Mouse (Mus musculus): ENCODE measurements at regions not wholly inside any gene's neighbourhood (a gene's known extent, or its start where the extent isn't known, plus 50 kb on each side); places are given as distances from the start of the nearest gene placed in this dataset.
"Not testable (repeated sequence)": the region's sequence is repeated elsewhere in the genome, so short reads cannot be mapped to it uniquely, and the experiment has no call there.

DNA sequence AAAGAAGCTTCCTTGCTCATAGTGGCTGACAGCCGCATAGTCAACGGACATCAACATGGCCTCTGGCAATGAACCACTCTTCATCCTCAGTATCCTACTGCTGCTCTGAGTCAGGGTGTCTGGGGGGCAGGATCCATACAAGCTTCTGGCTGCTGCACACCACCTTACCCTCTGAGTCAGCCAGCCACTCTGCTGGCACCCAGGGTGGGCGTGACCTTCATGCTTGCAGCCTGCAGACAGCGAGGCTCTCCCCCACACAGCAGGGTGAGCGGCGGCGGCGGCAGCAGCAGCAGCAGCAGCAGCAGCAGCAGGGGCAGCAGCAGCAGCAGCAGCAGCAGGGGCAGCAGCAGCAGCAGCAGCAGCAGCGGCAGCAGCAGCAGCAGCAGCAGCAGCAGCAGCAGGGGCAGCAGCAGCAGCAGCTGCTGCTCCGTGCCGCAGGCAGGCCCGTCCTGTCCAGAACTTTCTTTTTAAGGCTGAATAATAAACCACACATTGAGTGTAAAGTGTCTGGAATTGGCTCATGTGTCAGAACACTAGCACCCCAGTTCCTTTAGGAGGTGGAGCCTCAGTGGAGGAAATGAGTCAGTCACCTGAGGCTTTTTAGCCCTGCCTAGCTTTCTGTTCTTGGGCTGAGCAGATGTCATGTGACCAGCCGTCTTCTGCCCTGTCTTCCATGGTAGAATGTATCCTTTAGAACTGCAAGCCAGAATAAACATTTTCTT is 186.3 kb downstream of the 1810013L24Rik start:
- DNase-seq (ENCODE audit: low spot score in 2 of 2): no peak

DNA sequence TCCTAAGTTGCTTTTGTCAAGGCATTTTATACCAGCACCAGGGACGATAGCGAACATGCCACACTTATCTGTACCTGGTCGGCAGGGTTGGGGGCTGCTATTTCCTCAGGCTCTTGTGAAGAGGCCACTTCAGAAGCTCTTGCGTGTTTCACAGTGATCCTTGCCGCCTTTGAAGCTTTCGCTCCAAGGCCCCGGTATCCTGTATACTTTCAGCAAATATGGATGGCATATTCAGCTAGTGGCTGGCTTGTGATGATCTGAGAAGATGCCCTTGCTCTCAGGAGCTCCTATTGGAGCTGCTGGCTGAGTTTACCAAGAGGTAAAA is 186.8 kb downstream of the 1810013L24Rik start:
- no peak for DNase-seq (ENCODE audit: low spot score in 2 of 2)

DNA sequence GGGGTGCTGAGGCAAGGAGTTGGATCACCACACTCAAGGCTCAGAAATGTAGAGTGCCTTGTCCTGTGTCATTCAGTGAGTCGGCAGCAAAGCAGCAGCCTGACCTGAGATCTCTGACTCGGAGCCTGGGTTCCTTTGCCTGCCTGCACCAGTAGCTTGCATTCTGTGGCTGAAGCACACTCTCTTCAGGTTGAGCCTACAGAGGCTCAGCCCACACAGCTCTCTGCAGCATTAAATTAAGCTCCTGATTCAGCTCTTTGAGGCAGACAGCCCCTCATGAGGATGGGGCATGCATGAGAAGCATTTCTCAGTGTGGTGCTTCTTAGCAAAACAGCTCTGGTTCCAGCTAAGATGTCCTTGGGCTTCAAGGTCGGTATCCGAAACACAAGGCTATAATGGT is 200.8 kb downstream of the 1810013L24Rik start:
- DNase-seq (ENCODE audit: low spot score in 2 of 2): peak; percentile 49 to 61

DNA sequence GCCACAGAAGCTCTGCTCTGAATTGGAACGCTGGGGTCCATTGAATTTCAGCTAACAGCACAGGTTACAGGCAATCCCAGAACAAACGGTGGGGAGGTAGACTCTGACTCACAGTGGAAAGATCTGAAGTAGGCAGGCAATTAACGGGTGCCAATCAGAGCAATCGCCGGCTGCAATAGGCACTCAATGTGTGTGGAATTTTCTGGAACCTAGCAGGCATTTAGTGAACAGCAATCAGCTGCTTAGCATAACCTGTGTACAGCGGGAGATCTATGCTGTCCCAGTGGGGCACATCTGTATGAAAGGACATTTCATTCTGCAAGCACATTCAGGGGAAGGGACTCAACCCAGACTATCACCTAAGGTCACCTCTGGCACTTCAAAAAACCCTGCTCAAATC is 213.4 kb downstream of the 1810013L24Rik start:
- DNase-seq (ENCODE audit: low spot score in 2 of 2): no peak

DNA sequence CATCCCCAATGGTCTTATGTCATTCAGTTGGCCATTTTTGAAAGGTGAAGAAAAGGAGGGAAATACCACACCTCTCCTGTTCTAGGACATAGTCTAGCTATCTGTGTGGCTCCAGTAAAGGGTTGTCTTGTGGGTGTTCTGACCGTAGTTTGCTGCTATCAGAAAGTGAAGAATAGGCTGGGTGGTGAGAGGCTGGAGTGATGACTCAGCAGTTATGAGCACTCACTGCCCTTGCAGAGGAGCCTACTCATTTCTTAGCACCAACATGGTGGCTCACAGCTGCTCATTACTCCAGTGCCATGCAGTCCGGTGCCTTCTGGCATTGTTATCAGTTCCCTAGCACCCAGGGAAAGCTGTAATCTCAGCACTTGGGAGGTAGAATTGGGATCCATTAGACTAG is 217.0 kb downstream of the 1810013L24Rik start:
- no peak for DNase-seq (ENCODE audit: low spot score in 2 of 2)

DNA sequence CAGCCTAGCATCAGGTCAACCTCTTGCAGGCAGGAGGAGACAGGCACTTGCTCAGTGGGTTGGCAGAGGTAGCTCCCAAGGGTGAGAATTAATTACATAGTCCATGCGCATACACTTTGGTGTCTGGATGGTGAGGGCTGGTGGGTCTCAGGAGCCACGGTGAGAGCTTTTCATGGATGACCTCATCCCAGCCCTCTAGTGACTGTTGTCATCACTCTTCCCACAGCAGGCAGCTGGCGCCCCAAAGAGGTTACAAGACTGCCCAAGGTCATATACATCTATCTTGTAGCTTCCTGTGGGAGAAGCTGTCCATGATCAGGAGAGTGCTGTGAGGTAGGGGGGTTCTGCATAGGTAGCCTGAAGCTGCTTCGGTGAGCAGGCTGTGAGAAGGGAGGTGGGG is 224.5 kb downstream of the 1810013L24Rik start:
- DNase-seq (ENCODE audit: low spot score in 2 of 2): no peak

DNA sequence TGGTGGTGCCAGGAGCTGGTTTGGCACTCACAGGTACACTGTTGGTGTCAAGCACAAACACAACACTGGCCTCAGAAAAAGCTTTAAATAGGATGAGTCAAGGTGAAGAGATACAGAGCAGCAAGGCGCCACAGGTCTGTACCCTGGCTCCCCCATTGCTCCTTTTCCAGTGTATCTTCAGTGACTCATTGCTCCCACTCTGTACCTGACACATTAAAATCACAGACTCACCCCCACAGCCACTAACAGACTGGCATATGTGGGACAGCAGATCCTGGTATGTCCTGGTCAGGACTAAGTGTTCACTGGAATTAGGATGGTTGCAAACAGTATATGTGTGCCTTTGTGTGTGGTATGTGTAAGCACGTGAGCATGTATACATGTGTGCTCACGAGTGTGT is 226.5 kb downstream of the 1810013L24Rik start:
- DNase-seq (ENCODE audit: low spot score in 2 of 2): peak; percentile 14 to 15

DNA sequence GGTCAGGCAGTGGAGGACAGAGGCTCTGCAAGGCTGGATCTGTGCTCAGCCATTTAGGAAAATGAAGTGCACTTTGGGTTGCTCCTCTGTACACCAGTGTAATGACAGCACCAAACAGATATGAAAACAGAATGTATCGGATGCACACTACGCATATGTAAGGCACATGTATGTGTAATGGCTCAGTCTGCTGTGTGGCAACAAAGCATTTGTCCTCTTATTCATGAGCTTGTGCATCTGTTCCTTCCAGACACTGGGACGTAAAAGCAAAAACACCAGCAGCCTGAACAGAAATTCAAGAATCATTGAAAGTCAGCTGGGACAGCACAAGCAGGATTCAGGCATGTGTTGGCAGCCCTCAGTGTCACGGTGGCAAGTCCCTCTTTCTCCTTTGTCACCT is 241.6 kb downstream of the 1810013L24Rik start:
- DNase-seq (ENCODE audit: low spot score in 2 of 2): no peak

DNA sequence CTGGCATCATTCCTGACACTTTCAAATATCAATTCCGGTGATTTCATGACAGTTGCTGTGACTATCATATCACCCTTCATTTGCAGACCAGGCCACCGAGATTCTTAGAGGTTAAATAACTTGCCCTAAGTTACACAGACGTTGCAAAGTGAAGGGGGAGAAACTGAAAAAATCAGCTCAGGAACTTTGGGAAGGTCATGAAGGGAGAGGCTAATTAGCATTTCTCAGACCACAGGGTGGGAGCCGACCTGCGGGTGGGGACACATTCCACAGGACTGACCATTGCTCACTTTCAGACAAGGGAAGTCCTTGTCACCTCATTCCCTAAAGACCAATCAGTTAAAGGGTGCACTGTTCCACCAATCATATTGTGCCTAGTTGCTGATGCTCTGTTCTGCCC is 242.1 kb downstream of the 1810013L24Rik start:
- DNase-seq (ENCODE audit: low spot score in 2 of 2): not testable (repeated sequence)

DNA sequence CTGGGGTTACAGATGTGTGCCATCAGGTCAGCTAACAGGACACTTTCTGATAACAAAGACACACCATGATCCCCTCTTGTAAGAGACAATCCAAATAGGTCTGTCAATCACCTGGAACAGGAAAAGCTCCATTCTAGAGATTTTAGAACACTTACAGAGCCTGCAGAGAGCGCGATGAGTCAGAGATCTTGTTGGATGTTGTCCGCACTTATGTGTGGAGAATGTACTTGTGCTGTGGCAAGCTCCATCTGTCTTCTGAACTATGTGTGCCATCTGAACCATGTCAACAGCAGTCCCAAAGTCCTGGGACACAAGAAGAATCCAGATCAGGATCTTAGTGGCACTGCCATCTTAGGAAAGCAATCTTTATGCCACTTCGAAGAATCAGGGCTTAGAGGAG is 244.4 kb downstream of the 1810013L24Rik start:
- DNase-seq (ENCODE audit: low spot score in 2 of 2): no peak

DNA sequence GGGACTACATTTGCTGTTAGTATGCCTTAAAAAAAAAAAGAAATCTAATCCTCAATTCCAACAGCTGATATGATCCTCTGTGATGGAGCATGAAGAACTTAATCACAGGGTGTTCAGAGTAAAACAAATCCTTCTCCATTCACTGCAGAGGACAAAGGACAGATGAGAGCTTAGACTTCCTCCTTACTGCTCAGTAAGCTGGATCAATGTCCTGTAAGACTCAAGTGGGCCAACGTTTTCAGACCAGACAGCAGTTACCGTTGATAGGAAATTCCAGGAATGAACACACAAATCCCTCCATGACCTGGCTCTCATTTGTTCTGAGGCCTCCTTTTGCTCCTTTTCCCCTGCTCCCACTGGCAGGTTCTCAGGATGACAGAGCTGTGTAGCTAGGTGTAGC is 247.6 kb downstream of the 1810013L24Rik start:
- DNase-seq (ENCODE audit: low spot score in 2 of 2): no peak

DNA sequence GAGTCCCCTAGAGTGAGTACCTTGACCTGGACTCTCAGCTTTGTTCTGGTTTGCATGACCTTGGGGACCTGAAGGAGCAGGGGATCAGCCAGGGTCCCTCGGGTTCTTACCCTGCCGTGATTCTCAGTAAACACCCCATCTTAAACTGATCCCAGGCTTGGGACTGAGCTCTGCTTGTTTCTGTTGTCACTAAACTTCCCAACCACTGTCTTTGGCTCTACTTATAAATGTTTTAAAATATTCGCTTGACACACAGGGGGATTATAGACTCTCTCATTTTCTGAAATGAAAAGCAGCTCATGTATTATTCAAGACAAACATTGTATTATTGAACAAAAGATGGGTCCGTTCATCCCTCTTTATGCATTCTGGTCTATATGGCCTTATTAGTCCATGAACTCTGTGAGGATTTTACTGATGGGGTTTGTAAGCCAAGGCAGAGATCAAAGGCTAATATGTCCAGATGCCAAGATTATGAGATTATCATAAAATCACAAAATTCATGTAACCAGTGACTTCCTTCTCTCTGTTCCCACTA is 248.6 kb downstream of the 1810013L24Rik start:
- no peak for DNase-seq (ENCODE audit: low spot score in 2 of 2)

DNA sequence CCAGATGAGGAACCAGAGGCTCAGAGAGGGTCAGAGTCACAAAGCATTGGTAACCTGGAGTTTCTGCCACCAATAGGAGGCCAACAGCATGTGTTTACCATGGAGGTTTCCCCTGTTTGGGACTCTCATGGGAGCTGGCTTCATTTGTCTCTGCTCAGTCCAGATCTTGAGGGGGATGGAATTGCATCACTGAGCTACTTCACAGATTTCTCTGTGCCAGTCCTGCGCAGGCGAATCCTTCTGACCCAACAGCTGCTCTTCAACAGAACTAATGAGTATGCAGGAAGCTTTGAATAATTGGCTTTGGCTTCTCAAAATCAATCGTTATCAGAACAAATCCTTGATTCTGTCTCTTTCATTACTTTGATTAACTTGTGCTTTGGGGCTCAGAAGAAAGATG is 253.1 kb downstream of the 1810013L24Rik start:
- DNase-seq (ENCODE audit: low spot score in 2 of 2): no peak

DNA sequence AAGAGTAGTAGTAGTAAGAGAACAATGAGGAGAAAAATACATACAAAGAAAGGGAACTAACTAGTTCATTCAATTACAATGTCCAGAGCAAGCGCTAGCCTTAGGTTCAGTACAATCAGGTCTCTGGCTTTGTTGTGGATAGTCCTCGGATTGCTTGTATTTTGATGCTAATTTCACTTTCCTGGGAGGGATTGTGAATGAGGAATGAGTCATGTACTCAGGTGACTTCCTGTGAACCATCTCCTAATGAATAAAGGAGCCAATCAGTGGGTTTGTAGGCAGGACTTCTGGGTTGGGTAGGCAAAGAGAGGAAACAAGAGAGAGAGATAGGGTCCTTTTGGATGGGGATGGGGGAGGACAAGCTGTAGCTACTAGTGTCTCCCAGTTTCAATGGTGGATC is 253.8 kb downstream of the 1810013L24Rik start:
- no peak for DNase-seq (ENCODE audit: low spot score in 2 of 2)

DNA sequence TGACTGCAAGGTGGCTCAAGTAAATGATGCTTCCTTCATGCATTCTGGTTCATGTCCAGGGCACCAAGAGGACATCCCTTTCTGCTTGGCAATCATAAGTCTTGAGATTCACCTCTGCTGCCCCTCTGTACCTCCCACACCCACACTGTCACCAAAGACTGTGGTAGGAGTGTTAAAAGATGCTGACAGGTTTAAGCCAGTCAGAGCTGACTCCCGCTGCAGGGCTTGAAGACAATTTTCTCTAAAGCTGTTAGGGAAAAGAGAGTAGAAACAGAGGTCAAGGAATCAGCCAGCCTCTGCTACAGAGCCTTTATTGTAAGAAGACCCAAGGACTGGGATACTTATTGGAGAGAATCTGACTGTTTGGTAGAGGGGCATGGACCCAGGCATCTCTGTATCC is 254.7 kb downstream of the 1810013L24Rik start:
- DNase-seq (ENCODE audit: low spot score in 2 of 2): no peak

DNA sequence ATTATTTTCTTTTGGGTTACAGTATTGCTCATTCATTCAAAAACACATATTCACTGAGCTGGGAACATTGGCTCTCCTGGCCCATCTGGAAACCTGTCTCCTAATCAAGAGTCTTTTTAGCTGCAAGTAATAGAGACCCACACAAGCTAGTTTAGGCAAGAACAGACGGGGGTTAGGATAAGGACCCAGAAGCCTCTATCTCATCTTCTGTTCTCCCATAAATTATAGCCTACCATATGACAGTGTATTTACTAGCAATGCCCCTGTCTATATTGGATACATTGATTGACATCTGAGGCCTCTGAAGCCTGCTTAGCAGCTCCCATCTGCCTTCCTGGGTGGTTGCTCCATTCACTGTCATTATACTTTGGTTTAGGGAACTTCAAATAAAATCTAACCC is 255.2 kb downstream of the 1810013L24Rik start:
- no peak for DNase-seq (ENCODE audit: low spot score in 2 of 2)

DNA sequence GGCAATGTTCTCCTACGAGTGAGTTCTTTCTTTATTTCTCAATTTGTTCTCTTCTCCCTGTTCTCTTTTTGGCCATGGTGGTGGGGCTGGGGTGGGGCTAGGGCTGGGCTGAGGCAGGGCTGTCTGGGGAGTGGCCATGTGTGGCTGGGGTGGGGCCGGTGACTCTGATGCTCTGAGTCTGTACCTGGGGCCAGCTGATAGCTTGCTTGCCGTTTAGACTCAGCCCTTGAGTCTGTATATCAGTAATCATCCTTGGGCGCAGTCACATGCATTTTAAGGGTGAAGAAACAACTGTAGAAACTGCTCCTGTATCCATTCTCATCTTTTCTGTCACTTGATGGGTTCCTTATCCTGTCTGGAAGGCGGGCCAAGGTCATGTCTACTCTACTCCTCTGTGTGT is 256.1 kb downstream of the 1810013L24Rik start:
- no peak for DNase-seq (ENCODE audit: low spot score in 2 of 2)

DNA sequence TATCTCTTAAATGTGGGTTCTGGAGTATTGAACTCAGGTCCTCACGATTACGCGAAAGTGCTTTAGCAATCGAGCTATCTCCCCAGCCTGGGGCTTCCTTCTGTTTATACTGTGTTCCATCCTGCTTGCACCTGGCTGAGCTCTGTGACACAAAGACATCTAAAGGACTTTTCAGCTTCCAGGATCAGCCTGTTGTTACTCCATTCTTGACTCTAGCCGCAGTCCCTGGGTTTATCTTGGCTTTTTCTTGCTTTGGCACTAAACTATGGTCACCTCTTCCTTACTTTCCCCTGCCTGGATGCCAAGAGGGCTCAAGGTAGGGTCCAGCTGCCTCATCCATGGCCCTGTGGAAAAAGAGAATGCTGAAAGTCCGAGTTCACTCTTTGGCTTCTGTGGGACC is 261.9 kb downstream of the 1810013L24Rik start:
- no peak for DNase-seq (ENCODE audit: low spot score in 2 of 2)

DNA sequence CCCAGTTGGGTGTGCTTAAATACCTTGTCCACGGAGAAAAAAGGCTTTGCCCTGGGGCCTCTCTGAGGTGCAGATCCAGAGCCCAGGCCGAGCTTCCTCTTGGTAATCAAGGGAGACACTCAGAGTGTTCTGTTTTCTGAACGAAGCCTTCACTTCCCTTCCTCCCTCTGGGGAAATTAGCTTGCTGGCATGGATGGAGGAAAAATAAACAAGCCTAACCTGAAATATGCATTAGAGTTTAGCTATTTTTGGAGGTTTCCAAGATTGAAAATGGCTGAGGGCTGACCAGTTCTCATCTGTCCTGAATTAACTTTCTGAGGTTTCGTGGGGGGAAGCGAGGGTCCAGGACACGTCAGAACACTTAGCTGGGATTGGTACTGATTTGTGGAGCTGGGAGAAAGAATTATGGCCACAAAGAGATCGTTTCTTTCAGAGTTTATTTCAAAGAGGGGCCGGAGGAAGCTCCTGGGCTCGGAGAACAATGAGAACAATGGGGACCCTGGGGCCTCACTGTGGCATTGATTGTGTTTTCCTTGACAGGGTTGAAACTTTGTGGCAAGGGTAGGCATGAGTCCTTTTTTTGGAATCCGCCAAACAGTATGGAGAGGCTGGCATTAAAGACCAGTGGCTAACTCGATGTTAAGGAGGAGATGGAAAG is 262.4 kb downstream of the 1810013L24Rik start:
- no peak for DNase-seq (ENCODE audit: low spot score in 2 of 2)

DNA sequence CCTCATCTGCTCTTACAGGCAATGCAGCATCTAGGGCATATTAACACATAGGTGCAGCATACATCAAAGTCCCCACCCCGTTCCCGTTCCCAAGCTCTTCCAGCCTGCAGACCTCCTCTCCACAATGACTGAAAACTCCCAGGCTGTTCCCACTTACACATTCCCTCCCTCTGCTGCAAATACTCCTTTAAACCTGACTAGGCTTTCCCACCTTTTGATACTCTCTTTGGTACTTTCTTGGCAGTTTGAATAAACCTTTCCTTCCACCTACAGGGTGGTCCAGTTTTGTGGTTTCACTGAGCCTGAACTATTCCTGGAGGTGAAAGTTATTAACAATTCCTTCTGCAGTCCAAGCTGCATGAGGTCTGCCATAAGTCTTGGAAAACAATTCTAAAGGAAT is 263.7 kb downstream of the 1810013L24Rik start:
- DNase-seq (ENCODE audit: low spot score in 2 of 2): no peak

DNA sequence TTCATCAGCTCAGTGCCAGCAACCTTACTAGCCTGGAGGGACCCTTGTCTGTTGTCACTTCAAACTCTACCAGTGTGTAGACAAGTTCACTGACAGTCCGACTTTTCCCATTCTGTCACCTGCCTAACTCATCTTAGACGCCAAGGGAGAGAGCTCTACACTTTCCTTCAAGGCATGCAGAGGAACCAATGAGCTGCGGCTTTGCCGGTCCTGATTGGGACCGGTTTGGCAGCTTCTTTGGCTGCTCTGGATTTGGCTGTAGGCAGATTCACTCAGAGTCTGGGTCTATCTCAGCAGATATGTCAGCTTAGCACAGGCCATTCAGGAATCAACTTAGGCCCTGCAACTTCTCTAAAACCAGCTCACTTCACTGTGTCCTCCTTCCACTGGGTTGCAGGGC is 264.3 kb downstream of the 1810013L24Rik start:
- DNase-seq (ENCODE audit: low spot score in 2 of 2): no peak

DNA sequence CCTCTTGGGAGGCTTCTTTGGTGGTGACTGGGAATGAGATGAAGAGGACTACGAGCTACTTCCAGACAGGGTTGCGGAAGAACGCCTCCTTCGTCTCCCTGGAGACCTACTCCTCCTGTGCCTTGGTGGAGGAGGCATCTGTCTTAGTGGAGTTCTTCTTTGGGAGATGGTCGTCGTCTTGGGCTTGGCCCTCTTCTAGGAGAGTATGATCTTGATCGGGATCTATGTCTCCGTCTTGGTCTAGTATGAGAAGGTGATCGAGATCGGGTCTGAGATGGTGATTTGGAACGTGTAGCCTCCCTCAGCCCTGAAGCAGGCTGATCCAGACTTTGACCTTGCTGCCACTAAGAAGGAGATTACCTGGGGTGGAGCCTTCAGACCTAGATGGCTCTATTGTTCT is 276.3 kb downstream of the 1810013L24Rik start:
- DNase-seq (ENCODE audit: low spot score in 2 of 2): no peak

DNA sequence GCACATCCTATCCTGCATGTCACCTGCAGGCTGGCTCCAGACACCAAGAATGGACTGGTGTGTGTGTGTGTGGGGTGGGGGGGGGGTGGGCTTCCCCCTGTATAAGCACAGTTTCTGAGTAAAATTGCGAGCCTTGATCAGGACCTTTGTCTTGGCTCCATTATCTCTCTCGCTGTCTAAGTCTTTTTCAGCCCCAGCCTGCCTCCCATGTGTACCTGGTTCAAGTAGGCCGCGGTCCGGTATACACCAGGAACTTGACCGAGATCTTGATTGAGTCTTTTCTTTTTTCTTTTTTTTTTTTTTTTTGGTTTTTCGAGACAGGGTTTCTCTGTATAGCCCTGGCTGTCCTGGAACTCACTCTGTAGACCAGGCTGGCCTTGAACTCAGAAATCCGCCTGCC is 276.8 kb downstream of the 1810013L24Rik start:
- not testable (repeated sequence) for DNase-seq (ENCODE audit: low spot score in 2 of 2)

DNA sequence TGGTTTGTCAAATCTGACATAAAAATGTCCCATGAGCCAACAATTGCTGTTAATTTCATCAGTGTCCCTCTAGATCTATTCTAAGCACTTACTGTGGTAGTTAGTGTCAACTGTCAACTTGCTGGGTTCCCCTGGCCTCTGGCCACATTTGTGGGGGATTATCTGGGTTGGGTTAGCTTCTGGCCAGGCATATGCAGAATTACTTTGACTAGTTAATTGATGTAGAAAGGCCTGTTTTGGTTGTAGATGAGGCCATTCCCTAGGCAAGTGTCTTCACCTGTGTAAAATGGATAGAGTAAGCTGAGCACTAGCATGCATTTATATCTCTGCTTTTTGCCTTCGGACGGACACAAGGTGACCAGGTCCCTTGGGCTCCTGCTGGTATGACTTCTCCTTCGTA is 283.9 kb downstream of the 1810013L24Rik start:
- no peak for DNase-seq (ENCODE audit: low spot score in 2 of 2)

Data from right cerebral cortex, adult 2 months (tissue).